Mouse (Mus musculus): ENCODE results near the gene Myzap.

- TF ChIP-seq CTCF (conservative IDR thresholded peaks at IDR 0.05; ENCODE audit: low read length) (no peak), NANOG (IDR thresholded peaks at IDR 0.05; ENCODE audit: borderline replicate concordance, low read length) (no peak)
Observed at GRCm38 (mm10) chr9:71479413-71479812, 112.7 kb downstream of the Myzap start.

Data from E14TG2a.4 (cell line).